Mouse (Mus musculus) MEL (cell line): ENCODE results near the gene Mbd6. TPM values are rescaled to one million over a fixed set of nuclear protein-coding genes. Genes with fewer than 3 reads are reported as not detected.

ENCODE experiments used
- DNase-seq: peaks from one replicate; pipeline ENCODE4 v3.0.0; 2011; ENCODE audit warnings: low read depth, low spot score
- H3K27ac ChIP-seq: 2 replicates; pipeline ENCODE4 v1.5.1; 2012; ENCODE audit warnings: low read depth, mild to moderate bottlenecking, control low read depth, low read length, moderate library complexity; ENCODE audit not compliant: control insufficient read depth
- H3K27me3 ChIP-seq, 2 experiments: fragments of 150-350 bp in 1 of 2; sonication (generic) in 1 of 2; 2 replicates each; pipeline ENCODE4 v1.6.1; 2012; ENCODE audit warnings: low read length in 2 of 2, mild to moderate bottlenecking in 2 of 2, improper control_type of control experiment in 1 of 2, moderate library complexity in 1 of 2; ENCODE audit not compliant: insufficient read depth in 2 of 2, control insufficient read depth in 1 of 2
- H3K36me3 ChIP-seq, 2 experiments: 2 replicates each; pipeline ENCODE4 v1.6.1; 2012 to 2014; ENCODE audit warnings: low read length in 2 of 2, improper control_type of control experiment in 1 of 2, inconsistent platforms in 1 of 2, mild to moderate bottlenecking in 1 of 2; ENCODE audit not compliant: insufficient read depth in 2 of 2, control insufficient read depth in 1 of 2
- H3K4me1 ChIP-seq, 2 experiments: fragments of 150-350 bp in 1 of 2; sonication (generic) in 1 of 2; 2 replicates each; pipeline ENCODE4 v1.6.1; 2012; ENCODE audit warnings: low read length in 2 of 2, improper control_type of control experiment in 1 of 2, mild to moderate bottlenecking in 1 of 2; ENCODE audit not compliant: insufficient read depth in 2 of 2, control insufficient read depth in 1 of 2
- H3K4me3 ChIP-seq, 2 experiments: fragments of 150-350 bp in 1 of 2; sonication (generic) in 1 of 2; 2 replicates each; pipeline ENCODE4 v1.5.1; 2012; ENCODE audit warnings: low read depth in 2 of 2, low read length in 2 of 2, mild to moderate bottlenecking in 2 of 2, moderate library complexity in 2 of 2, control low read depth in 1 of 2, improper control_type of control experiment in 1 of 2; ENCODE audit not compliant: control insufficient read depth in 1 of 2, insufficient read depth in 1 of 2
- H3K79me2 ChIP-seq: 2 replicates; pipeline ENCODE4 v1.6.1; 2012; ENCODE audit warnings: mild to moderate bottlenecking, low read length, moderate library complexity; ENCODE audit not compliant: control insufficient read depth, poor library complexity, insufficient read depth
- H3K9ac ChIP-seq: 2 replicates; pipeline ENCODE4 v1.6.1; 2012; ENCODE audit warnings: low read depth, mild to moderate bottlenecking, control low read depth, low read length, moderate library complexity; ENCODE audit not compliant: control insufficient read depth, poor library complexity, severe bottlenecking
- H3K9me3 ChIP-seq: fragments of 150-350 bp; sonication (generic); replicated peaks from 2 replicates; pipeline ENCODE4 v1.6.1; 2012; ENCODE audit warnings: mild to moderate bottlenecking, low read length, improper control_type of control experiment, moderate library complexity; ENCODE audit not compliant: insufficient read depth
- CHD2 ChIP-seq: IDR thresholded peaks from 2 replicates; pipeline ENCODE4 v1.6.1; 2011; ENCODE audit warnings: low read length, improper control_type of control experiment
- CTCF ChIP-seq, 3 experiments: IDR thresholded peaks in 2 of 3; conservative IDR thresholded peaks in 1 of 3; 2 replicates each; pipeline ENCODE4 v1.5.1; 2011 to 2012; ENCODE audit warnings: low read length in 3 of 3, low read depth in 2 of 3, mild to moderate bottlenecking in 2 of 3, improper control_type of control experiment in 1 of 3, inconsistent platforms in 1 of 3, mixed read lengths in 1 of 3, moderate library complexity in 1 of 3; ENCODE audit not compliant: control insufficient read depth in 1 of 3, insufficient read depth in 1 of 3, poor library complexity in 1 of 3, severe bottlenecking in 1 of 3
- E2F4 ChIP-seq: IDR thresholded peaks from 2 replicates; pipeline ENCODE4 v1.6.1; 2011; ENCODE audit warnings: low read depth, low read length, improper control_type of control experiment, borderline replicate concordance
- ELF1 ChIP-seq: IDR thresholded peaks from 2 replicates; pipeline ENCODE4 v1.6.1; 2014; ENCODE audit warnings: low read depth, mild to moderate bottlenecking, inconsistent platforms, low read length, improper control_type of control experiment, moderate library complexity
- EP300 ChIP-seq, 2 experiments: IDR thresholded peaks; 2 replicates each; pipeline ENCODE4 v1.6.1; 2011; ENCODE audit warnings: improper control_type of control experiment in 2 of 2, low read length in 2 of 2, low read depth in 1 of 2, mild to moderate bottlenecking in 1 of 2
- HCFC1 ChIP-seq: IDR thresholded peaks from 2 replicates; pipeline ENCODE4 v1.6.1; 2012; ENCODE audit warnings: low read depth, mild to moderate bottlenecking, inconsistent platforms, low read length, improper control_type of control experiment, moderate library complexity
- MAZ ChIP-seq: IDR thresholded peaks from 2 replicates; pipeline ENCODE4 v1.6.1; 2012; ENCODE audit warnings: low read depth, mild to moderate bottlenecking, inconsistent platforms, low read length, improper control_type of control experiment
- MEF2A ChIP-seq: IDR thresholded peaks from 2 replicates; pipeline ENCODE4 v1.6.1; 2014; ENCODE audit warnings: low read depth, mild to moderate bottlenecking, inconsistent platforms, low read length, improper control_type of control experiment; ENCODE audit not compliant: poor library complexity, insufficient replicate concordance, severe bottlenecking; ENCODE audit errors: extremely low read depth
- MYC ChIP-seq: IDR thresholded peaks from 2 replicates; pipeline ENCODE4 v1.6.1; 2011; ENCODE audit warnings: low read depth, mild to moderate bottlenecking, low read length, improper control_type of control experiment, moderate library complexity
- NELFE ChIP-seq: IDR thresholded peaks from 2 replicates; pipeline ENCODE4 v1.6.1; 2011; ENCODE audit warnings: low read depth, low read length, improper control_type of control experiment
- POLR2AphosphoS5 ChIP-seq: IDR thresholded peaks from 2 replicates; pipeline ENCODE4 v1.6.1; 2012; ENCODE audit warnings: low read depth, borderline replicate concordance, mild to moderate bottlenecking, inconsistent platforms, low read length, moderate library complexity, mixed read lengths
- RAD21 ChIP-seq: IDR thresholded peaks from 2 replicates; pipeline ENCODE4 v1.6.1; 2011; ENCODE audit warnings: mild to moderate bottlenecking, low read depth, low read length, improper control_type of control experiment
- SIN3A ChIP-seq: IDR thresholded peaks from 2 replicates; pipeline ENCODE4 v1.6.1; 2012; ENCODE audit warnings: low read length, improper control_type of control experiment, inconsistent platforms
- SMC3 ChIP-seq: IDR thresholded peaks from 2 replicates; pipeline ENCODE4 v1.6.1; 2011; ENCODE audit warnings: low read depth, low read length, improper control_type of control experiment
- TAL1 ChIP-seq: IDR thresholded peaks from 2 replicates; pipeline ENCODE4 v1.6.1; 2012; ENCODE audit warnings: mild to moderate bottlenecking, inconsistent platforms, low read length, moderate library complexity, mixed read lengths
- TBP ChIP-seq: IDR thresholded peaks from 2 replicates; pipeline ENCODE4 v1.8.0; 2011; ENCODE audit warnings: low read depth, low read length, improper control_type of control experiment
- UBTF ChIP-seq: IDR thresholded peaks from 2 replicates; pipeline ENCODE4 v1.6.1; 2012; ENCODE audit warnings: low read depth, mild to moderate bottlenecking, inconsistent platforms, low read length, improper control_type of control experiment, moderate library complexity, borderline replicate concordance; ENCODE audit not compliant: insufficient read depth
- USF1 ChIP-seq: IDR thresholded peaks from 2 replicates; pipeline ENCODE4 v1.6.1; 2014; ENCODE audit warnings: low read depth, mild to moderate bottlenecking, inconsistent platforms, low read length, improper control_type of control experiment, moderate library complexity
- USF2 ChIP-seq, 2 experiments: IDR thresholded peaks; 2 replicates each; pipeline ENCODE4 v1.6.1; 2011 to 2012; ENCODE audit warnings: improper control_type of control experiment in 2 of 2, low read length in 2 of 2, borderline replicate concordance in 1 of 2, inconsistent platforms in 1 of 2, low read depth in 1 of 2, mild to moderate bottlenecking in 1 of 2; ENCODE audit not compliant: insufficient read depth in 1 of 2
- ZC3H11A ChIP-seq: IDR thresholded peaks from 2 replicates; pipeline ENCODE4 v1.6.1; 2012; ENCODE audit warnings: low read depth, mild to moderate bottlenecking, inconsistent platforms, low read length, improper control_type of control experiment
- polyA plus RNA-seq, 2 experiments: library from polyadenylated mRNA; stranded (reverse) in 1 of 2; unstranded in 1 of 2; fragments of >175 nt in 1 of 2; fragments of >200 nt in 1 of 2; gene quantifications; 2 replicates each; pipeline versions ENCODE4 v1.2.1 to v1.2.4; 2012; ENCODE audit warnings: low replicate concordance in 2 of 2, low read depth in 1 of 2; ENCODE audit not compliant: insufficient read length in 2 of 2, insufficient read depth in 1 of 2, missing spikeins in 1 of 2
- total RNA-seq: library from RNA; depleted of rRNA; stranded (reverse); fragments of 300-350 nt; gene quantifications from 2 replicates; pipeline ENCODE4 v1.2.3, GENCODE M21; 2012

The Mbd6 gene
- total and polyA plus RNA-seq, 3 experiments = 4.2 to 44.8 TPM; not detected in 1

DNA sequence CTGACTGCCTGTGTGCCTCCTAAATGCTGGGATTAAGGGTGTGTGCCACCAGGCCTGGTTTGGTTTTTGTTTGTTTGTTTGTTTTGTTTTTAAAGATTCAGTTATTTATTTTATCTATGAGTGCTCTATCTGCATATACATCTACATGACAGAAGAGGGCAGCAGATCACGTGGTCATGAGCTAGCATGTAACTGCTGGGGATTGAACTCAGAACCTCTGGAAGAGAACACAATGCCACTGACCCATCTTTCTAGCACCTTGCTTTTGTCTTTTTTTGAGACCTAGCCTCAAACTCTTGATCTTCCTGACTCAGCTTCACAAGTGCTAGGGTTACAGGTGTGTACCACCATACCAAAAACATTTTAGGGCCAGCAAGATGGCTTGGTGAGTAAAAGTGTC lies 46.5 kb upstream of the Mbd6 start:
- Histone ChIP-seq H3K9ac (no peak overlapping the region), H3K4me3 (no peak overlapping the region), H3K79me2 (no peaks in the 10 kb centered on the region; the same call in 1 of the 2 replicates), H3K4me1 (no peaks in the 10 kb centered on the region), H3K36me3 (peaks cover 0 to 2% of the 10 kb centered on the region in 2 experiments; a peak in 1 of 4 replicates), H3K27ac (no peak overlapping the region), H3K9me3 (no peaks in the 10 kb centered on the region), H3K27me3 (no peaks in the 10 kb centered on the region)
- DNase-seq = no peak
- TF ChIP-seq RAD21 = no peak; the same call in 1 of the 2 replicates
- no peak for TF ChIP-seq HCFC1
- no peak for TF ChIP-seq TBP
- 0 out of 4 replicates have a peak, but pooled peaks of 1 of the 2 experiments have one; percentile 8 for TF ChIP-seq USF2 (IDR thresholded peaks at IDR 0.05; ENCODE audit: borderline replicate concordance in 1 of 2, insufficient read depth in 1 of 2, low read depth in 1 of 2, low read length in 2 of 2)
- TF ChIP-seq CTCF (IDR thresholded peaks at IDR 0.05 in 2 of 3, conservative IDR thresholded peaks at IDR 0.05 in 1 of 3; ENCODE audit: control insufficient read depth in 1 of 3, insufficient read depth in 1 of 3, low read depth in 2 of 3, low read length in 3 of 3, poor library complexity in 1 of 3, severe bottlenecking in 1 of 3) = peak in 2 of 3 experiments; percentile 8 to 27; a peak in 1 of 6 replicates
- no peak for TF ChIP-seq POLR2AphosphoS5
- peak; percentile 69 for TF ChIP-seq USF1

DNA sequence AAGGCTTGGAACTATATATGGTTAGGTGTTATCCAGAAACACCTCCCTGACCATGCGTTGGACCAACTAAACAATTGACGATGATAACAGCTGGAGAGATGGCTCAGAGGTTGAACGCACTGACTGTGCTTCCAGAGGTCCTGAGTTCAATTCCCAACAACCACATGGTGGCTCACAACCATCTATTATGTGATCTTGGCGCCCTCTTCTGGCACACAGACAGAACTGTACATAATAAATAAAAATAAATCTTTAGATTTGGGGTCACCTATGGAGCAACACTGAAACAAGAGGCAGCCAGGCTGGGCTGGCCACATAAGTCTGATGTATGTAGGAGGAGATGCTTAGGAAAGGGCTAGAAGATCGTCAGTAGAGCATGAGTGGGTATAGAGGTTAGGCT lies 44.3 kb upstream of the Mbd6 start:
- Histone ChIP-seq H3K9ac (no peak overlapping the region), H3K79me2 (no peaks in the 10 kb centered on the region), H3K27ac (no peak overlapping the region), H3K36me3 (no peaks in the 10 kb centered on the region), H3K27me3 (no peaks in the 10 kb centered on the region), H3K9me3 (no peaks in the 10 kb centered on the region), H3K4me3 (no peak overlapping the region), H3K4me1 (no peaks in the 10 kb centered on the region)
- TF ChIP-seq EP300 (IDR thresholded peaks at IDR 0.05; ENCODE audit: low read depth in 1 of 2, low read length in 2 of 2) (no peak), ELF1 (no peak), RAD21 (peak; percentile 77), TBP (peak; percentile 38; the same call in 1 of the 2 replicates), UBTF (no peak), SIN3A (peak; percentile 49; the same call in 1 of the 2 replicates), HCFC1 (no peak), CTCF (IDR thresholded peaks at IDR 0.05 in 2 of 3, conservative IDR thresholded peaks at IDR 0.05 in 1 of 3; ENCODE audit: control insufficient read depth in 1 of 3, insufficient read depth in 1 of 3, low read depth in 2 of 3, low read length in 3 of 3, poor library complexity in 1 of 3, severe bottlenecking in 1 of 3) (peak; percentile 51 to 78 (median 53)), SMC3 (peak; percentile 66), MEF2A (no peak), CHD2 (no peak), E2F4 (no peak), USF2 (IDR thresholded peaks at IDR 0.05; ENCODE audit: borderline replicate concordance in 1 of 2, insufficient read depth in 1 of 2, low read depth in 1 of 2, low read length in 2 of 2) (no peak), TAL1 (no peak), MYC (peak; percentile 83), USF1 (no peak), NELFE (no peak), MAZ (no peak), ZC3H11A (peak; percentile 59; the same call in 1 of the 2 replicates)
- peak; percentile 71 for DNase-seq
